Mouse (Mus musculus) MEL (cell line): Measurements from ENCODE around the gene Cdh22. TPM values are rescaled to one million over a fixed set of nuclear protein-coding genes. Genes with fewer than 3 reads are reported as not detected.

Experiments used
- DNase-seq: peaks from one replicate; pipeline ENCODE4 v3.0.0; 2011; ENCODE audit warnings: low read depth, low spot score
- H3K27ac ChIP-seq: 2 replicates; pipeline ENCODE4 v1.5.1; 2012; ENCODE audit warnings: low read depth, mild to moderate bottlenecking, control low read depth, low read length, moderate library complexity; ENCODE audit not compliant: control insufficient read depth
- H3K27me3 ChIP-seq, 2 experiments: fragments of 150-350 bp in 1 of 2; sonication (generic) in 1 of 2; 2 replicates each; pipeline ENCODE4 v1.6.1; 2012; ENCODE audit warnings: low read length in 2 of 2, mild to moderate bottlenecking in 2 of 2, improper control_type of control experiment in 1 of 2, moderate library complexity in 1 of 2; ENCODE audit not compliant: insufficient read depth in 2 of 2, control insufficient read depth in 1 of 2
- H3K36me3 ChIP-seq, 2 experiments: 2 replicates each; pipeline ENCODE4 v1.6.1; 2012 to 2014; ENCODE audit warnings: low read length in 2 of 2, improper control_type of control experiment in 1 of 2, inconsistent platforms in 1 of 2, mild to moderate bottlenecking in 1 of 2; ENCODE audit not compliant: insufficient read depth in 2 of 2, control insufficient read depth in 1 of 2
- H3K4me1 ChIP-seq, 2 experiments: fragments of 150-350 bp in 1 of 2; sonication (generic) in 1 of 2; 2 replicates each; pipeline ENCODE4 v1.6.1; 2012; ENCODE audit warnings: low read length in 2 of 2, improper control_type of control experiment in 1 of 2, mild to moderate bottlenecking in 1 of 2; ENCODE audit not compliant: insufficient read depth in 2 of 2, control insufficient read depth in 1 of 2
- H3K4me3 ChIP-seq, 2 experiments: fragments of 150-350 bp in 1 of 2; sonication (generic) in 1 of 2; 2 replicates each; pipeline ENCODE4 v1.5.1; 2012; ENCODE audit warnings: low read depth in 2 of 2, low read length in 2 of 2, mild to moderate bottlenecking in 2 of 2, moderate library complexity in 2 of 2, control low read depth in 1 of 2, improper control_type of control experiment in 1 of 2; ENCODE audit not compliant: control insufficient read depth in 1 of 2, insufficient read depth in 1 of 2
- H3K79me2 ChIP-seq: 2 replicates; pipeline ENCODE4 v1.6.1; 2012; ENCODE audit warnings: mild to moderate bottlenecking, low read length, moderate library complexity; ENCODE audit not compliant: control insufficient read depth, poor library complexity, insufficient read depth
- H3K9ac ChIP-seq: 2 replicates; pipeline ENCODE4 v1.6.1; 2012; ENCODE audit warnings: low read depth, mild to moderate bottlenecking, control low read depth, low read length, moderate library complexity; ENCODE audit not compliant: control insufficient read depth, poor library complexity, severe bottlenecking
- H3K9me3 ChIP-seq: fragments of 150-350 bp; sonication (generic); replicated peaks from 2 replicates; pipeline ENCODE4 v1.6.1; 2012; ENCODE audit warnings: mild to moderate bottlenecking, low read length, improper control_type of control experiment, moderate library complexity; ENCODE audit not compliant: insufficient read depth
- CTCF ChIP-seq, 3 experiments: IDR thresholded peaks in 2 of 3; conservative IDR thresholded peaks in 1 of 3; 2 replicates each; pipeline ENCODE4 v1.5.1; 2011 to 2012; ENCODE audit warnings: low read length in 3 of 3, low read depth in 2 of 3, mild to moderate bottlenecking in 2 of 3, improper control_type of control experiment in 1 of 3, inconsistent platforms in 1 of 3, mixed read lengths in 1 of 3, moderate library complexity in 1 of 3; ENCODE audit not compliant: control insufficient read depth in 1 of 3, insufficient read depth in 1 of 3, poor library complexity in 1 of 3, severe bottlenecking in 1 of 3
- ELF1 ChIP-seq: IDR thresholded peaks from 2 replicates; pipeline ENCODE4 v1.6.1; 2014; ENCODE audit warnings: low read depth, mild to moderate bottlenecking, inconsistent platforms, low read length, improper control_type of control experiment, moderate library complexity
- ETS1 ChIP-seq: IDR thresholded peaks from 2 replicates; pipeline ENCODE4 v1.6.1; 2012; ENCODE audit warnings: low read depth, mild to moderate bottlenecking, inconsistent platforms, low read length, improper control_type of control experiment, moderate library complexity
- GABPA ChIP-seq: IDR thresholded peaks from 2 replicates; pipeline ENCODE4 v1.6.1; 2012; ENCODE audit warnings: low read depth, mild to moderate bottlenecking, inconsistent platforms, low read length, improper control_type of control experiment, moderate library complexity
- JUND ChIP-seq: IDR thresholded peaks from 2 replicates; pipeline ENCODE4 v1.6.1; 2011; ENCODE audit warnings: low read depth, mild to moderate bottlenecking, improper control_type of control experiment, low read length
- KAT2A ChIP-seq: conservative IDR thresholded peaks from 2 replicates; pipeline ENCODE4 v1.6.1; 2012; ENCODE audit warnings: low read depth, low read length, improper control_type of control experiment, inconsistent platforms
- MAFK ChIP-seq: IDR thresholded peaks from 2 replicates; pipeline ENCODE4 v1.6.1; 2011; ENCODE audit warnings: low read depth, mild to moderate bottlenecking, low read length, improper control_type of control experiment, borderline replicate concordance
- MAZ ChIP-seq: IDR thresholded peaks from 2 replicates; pipeline ENCODE4 v1.6.1; 2012; ENCODE audit warnings: low read depth, mild to moderate bottlenecking, inconsistent platforms, low read length, improper control_type of control experiment
- MXI1 ChIP-seq: IDR thresholded peaks from 2 replicates; pipeline ENCODE4 v1.6.1; 2011; ENCODE audit warnings: mild to moderate bottlenecking, low read depth, low read length, improper control_type of control experiment
- NELFE ChIP-seq: IDR thresholded peaks from 2 replicates; pipeline ENCODE4 v1.6.1; 2011; ENCODE audit warnings: low read depth, low read length, improper control_type of control experiment
- NRF1 ChIP-seq: IDR thresholded peaks from 2 replicates; pipeline ENCODE4 v1.6.1; 2014; ENCODE audit warnings: low read depth, mild to moderate bottlenecking, inconsistent platforms, low read length, improper control_type of control experiment, moderate library complexity; ENCODE audit not compliant: poor library complexity, insufficient read depth, severe bottlenecking
- POLR2A ChIP-seq, 2 experiments: IDR thresholded peaks; 2 replicates each; pipeline ENCODE4 v1.6.1; 2011 to 2012; ENCODE audit warnings: low read length in 2 of 2, mild to moderate bottlenecking in 2 of 2, control low read depth in 1 of 2, improper control_type of control experiment in 1 of 2, low read depth in 1 of 2, moderate library complexity in 1 of 2; ENCODE audit not compliant: control insufficient read depth in 1 of 2, insufficient read depth in 1 of 2, poor library complexity in 1 of 2
- POLR2AphosphoS2 ChIP-seq: IDR thresholded peaks from 2 replicates; pipeline ENCODE4 v1.6.1; 2011; ENCODE audit warnings: low read length, improper control_type of control experiment
- RCOR1 ChIP-seq: IDR thresholded peaks from 2 replicates; pipeline ENCODE4 v1.6.1; 2012; ENCODE audit warnings: low read depth, mild to moderate bottlenecking, inconsistent platforms, low read length, improper control_type of control experiment
- SMC3 ChIP-seq: IDR thresholded peaks from 2 replicates; pipeline ENCODE4 v1.6.1; 2011; ENCODE audit warnings: low read depth, low read length, improper control_type of control experiment
- TAL1 ChIP-seq: IDR thresholded peaks from 2 replicates; pipeline ENCODE4 v1.6.1; 2012; ENCODE audit warnings: mild to moderate bottlenecking, inconsistent platforms, low read length, moderate library complexity, mixed read lengths
- TCF12 ChIP-seq: IDR thresholded peaks from 2 replicates; pipeline ENCODE4 v1.6.1; 2014; ENCODE audit warnings: low read depth, mild to moderate bottlenecking, inconsistent platforms, low read length, improper control_type of control experiment, moderate library complexity
- ZMIZ1 ChIP-seq: IDR thresholded peaks from 2 replicates; pipeline ENCODE4 v1.6.1; 2012; ENCODE audit warnings: low read depth, mild to moderate bottlenecking, inconsistent platforms, low read length, improper control_type of control experiment, moderate library complexity
- polyA plus RNA-seq, 2 experiments: library from polyadenylated mRNA; stranded (reverse) in 1 of 2; unstranded in 1 of 2; fragments of >175 nt in 1 of 2; fragments of >200 nt in 1 of 2; gene quantifications; 2 replicates each; pipeline versions ENCODE4 v1.2.1 to v1.2.4; 2012; ENCODE audit warnings: low replicate concordance in 2 of 2, low read depth in 1 of 2; ENCODE audit not compliant: insufficient read length in 2 of 2, insufficient read depth in 1 of 2, missing spikeins in 1 of 2
- total RNA-seq: library from RNA; depleted of rRNA; stranded (reverse); fragments of 300-350 nt; gene quantifications from 2 replicates; pipeline ENCODE4 v1.2.3, GENCODE M21; 2012

Gene Cdh22
- total and polyA plus RNA-seq, 3 experiments = not detected

DNA sequence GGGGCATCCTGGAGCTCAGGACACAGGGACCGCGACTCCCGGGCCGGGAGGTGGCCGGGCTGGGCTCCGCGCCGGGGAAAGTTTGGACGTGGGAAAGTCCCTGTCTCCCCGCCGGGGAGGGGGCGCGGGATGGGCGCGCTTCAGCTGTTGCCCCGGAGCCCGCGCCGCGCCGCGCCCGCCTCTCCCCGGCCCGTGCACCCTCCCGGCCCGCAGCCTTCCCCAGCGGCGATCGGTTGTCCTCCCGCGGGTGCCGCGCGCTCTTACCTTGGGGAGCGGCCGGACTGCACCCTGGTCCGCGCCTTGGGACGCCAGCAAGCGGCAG is 401 bp downstream of the Cdh22 start:
- H3K9ac ChIP-seq = no peak overlapping the region
- H3K27me3 ChIP-seq = no peaks in the 10 kb centered on the region
- H3K4me1 ChIP-seq = no peaks in the 10 kb centered on the region
- H3K79me2 ChIP-seq = no peaks in the 10 kb centered on the region
- H3K9me3 ChIP-seq = no peaks in the 10 kb centered on the region
- TF ChIP-seq POLR2A (IDR thresholded peaks at IDR 0.05; ENCODE audit: control insufficient read depth in 1 of 2, insufficient read depth in 1 of 2, low read depth in 1 of 2, low read length in 2 of 2, poor library complexity in 1 of 2) (no peak), KAT2A (no peak), NELFE (no peak), MAFK (no peak), NRF1 (no peak), SMC3 (no peak), ELF1 (no peak), CTCF (IDR thresholded peaks at IDR 0.05 in 2 of 3, conservative IDR thresholded peaks at IDR 0.05 in 1 of 3; ENCODE audit: control insufficient read depth in 1 of 3, insufficient read depth in 1 of 3, low read depth in 2 of 3, low read length in 3 of 3, poor library complexity in 1 of 3, severe bottlenecking in 1 of 3) (no peak), POLR2AphosphoS2 (no peak), MXI1 (no peak), TCF12 (no peak), ETS1 (no peak), JUND (no peak), GABPA (no peak), MAZ (no peak), RCOR1 (no peak), ZMIZ1 (no peak)
- H3K36me3 ChIP-seq = no peaks in the 10 kb centered on the region
- H3K4me3 ChIP-seq = no peak overlapping the region
- DNase-seq = no peak
- no peak overlapping the region for H3K27ac ChIP-seq

DNA sequence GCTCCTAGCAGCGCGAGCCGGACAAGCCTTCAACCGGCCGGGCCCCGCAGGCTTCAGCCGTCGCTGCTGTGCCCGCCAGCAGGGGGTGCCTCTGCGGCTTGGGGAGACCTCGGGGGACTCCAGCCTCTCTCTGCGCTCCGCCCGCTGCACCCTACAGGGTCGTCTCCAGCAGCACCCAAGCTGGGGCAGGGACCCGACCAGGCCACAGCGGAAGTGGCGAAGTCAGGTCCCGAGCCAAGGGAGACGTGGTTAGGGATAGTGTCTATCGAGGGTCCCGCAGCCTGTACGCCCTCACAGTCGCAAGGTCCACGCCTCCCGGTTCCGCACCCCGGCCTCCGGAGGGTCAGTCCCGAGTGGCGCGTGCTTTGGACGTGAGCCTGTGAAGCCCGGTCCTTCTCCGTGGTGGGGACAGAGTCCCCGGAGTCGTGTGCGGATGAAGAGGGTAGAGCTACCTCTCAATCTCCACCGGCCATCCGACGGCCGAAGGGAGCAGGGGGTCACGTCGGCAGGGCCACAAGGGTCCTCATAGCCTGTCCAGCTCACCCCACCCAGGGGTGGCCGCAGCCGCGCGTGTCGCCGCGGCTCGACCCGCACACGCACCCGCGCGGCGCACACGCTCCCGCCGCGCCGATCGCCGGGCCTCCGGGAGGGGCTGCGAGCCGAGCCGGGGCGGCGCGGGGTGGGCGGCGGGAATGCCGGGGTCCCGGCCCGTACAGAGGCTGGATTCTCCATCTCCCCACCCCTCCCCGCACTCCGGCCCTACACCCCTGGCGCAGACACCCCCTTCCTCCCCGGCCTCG is 962 bp downstream of the Cdh22 start:
- H3K36me3 ChIP-seq = no peaks in the 10 kb centered on the region
- no peak overlapping the region for H3K4me3 ChIP-seq
- H3K9me3 ChIP-seq = no peaks in the 10 kb centered on the region
- H3K4me1 ChIP-seq = no peaks in the 10 kb centered on the region
- TF ChIP-seq ZMIZ1 = no peak
- no peak for TF ChIP-seq TAL1
- no peak for TF ChIP-seq POLR2A (IDR thresholded peaks at IDR 0.05; ENCODE audit: control insufficient read depth in 1 of 2, insufficient read depth in 1 of 2, low read depth in 1 of 2, low read length in 2 of 2, poor library complexity in 1 of 2)
- no peaks in the 10 kb centered on the region for H3K27me3 ChIP-seq
- no peak overlapping the region for H3K27ac ChIP-seq
- H3K9ac ChIP-seq = no peak overlapping the region
- H3K79me2 ChIP-seq = no peaks in the 10 kb centered on the region
- DNase-seq = no peak
